Mouse (Mus musculus): ENCODE results near the gene Wdr78.

DNA sequence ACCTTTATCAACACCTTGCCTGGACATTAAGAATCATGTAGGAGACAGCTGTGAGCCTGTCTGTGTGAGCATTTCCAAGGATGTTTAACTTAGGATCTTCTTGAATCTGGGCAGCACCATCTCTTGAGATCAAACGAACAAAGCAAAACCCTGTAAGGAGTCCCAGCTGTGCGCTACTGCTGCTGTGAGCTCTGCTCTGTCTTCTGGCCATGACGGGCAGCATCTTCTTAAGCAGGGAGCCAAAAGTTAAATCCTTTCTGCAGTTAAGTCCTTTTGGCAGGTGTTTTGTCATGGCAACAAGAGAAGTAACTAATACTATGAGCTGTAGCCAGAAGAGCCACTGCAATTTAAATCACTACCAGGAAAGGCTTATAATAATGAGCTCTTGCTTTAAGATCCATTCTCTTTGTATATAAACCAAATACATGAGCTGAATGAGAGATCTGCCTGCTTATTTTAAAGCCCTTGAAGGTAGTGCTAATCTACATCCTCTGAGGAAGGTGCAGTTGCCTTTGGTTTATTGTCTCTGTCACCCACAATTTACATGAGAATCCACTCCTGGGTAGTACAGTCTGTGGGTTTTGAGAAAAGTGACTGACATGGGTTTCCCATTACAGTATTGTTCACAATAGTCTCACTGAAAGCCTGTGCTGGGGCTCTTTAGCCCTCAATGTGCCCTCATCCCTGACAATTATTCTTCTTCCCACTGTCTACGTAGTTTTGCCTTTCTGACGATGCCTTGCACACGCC is 46.3 kb downstream of the Wdr78 start:
- TF ChIP-seq CTCF (IDR thresholded peaks at IDR 0.05; ENCODE audit: borderline replicate concordance, insufficient read depth, low read depth, low read length) (no peak), POLR2A (IDR thresholded peaks at IDR 0.05; ENCODE audit: borderline replicate concordance, insufficient read depth, low read length) (no peak)

Measured in cerebellum, adult 2 months (tissue).